Mouse (Mus musculus) heart, embryonic 12.5 days (tissue): ENCODE results near the gene Atp2b2. TPM values are rescaled to one million over a fixed set of nuclear protein-coding genes. Genes with fewer than 3 reads are reported as not detected.

ENCODE experiments used
- ATAC-seq: fragments of 200-750 bp; cut with Nextera tagmentation; 2 replicates; pipeline ENCODE4 v1.8.0; 2017; ENCODE audit warnings: moderate TSS enrichment, moderate library complexity; ENCODE audit not compliant: insufficient number of reproducible peaks, low FRiP score
- H3K27ac ChIP-seq: fragments of 300-500 bp; sonication (generic); 2 replicates; pipeline ENCODE4 v1.5.1; 2016; ENCODE audit warnings: mild to moderate bottlenecking, moderate library complexity; ENCODE audit not compliant: poor library complexity, severe bottlenecking
- H3K27me3 ChIP-seq: fragments of 300-500 bp; sonication (generic); replicated peaks from 2 replicates; pipeline ENCODE4 v1.6.1; 2016; ENCODE audit warnings: mild to moderate bottlenecking, moderate library complexity
- H3K36me3 ChIP-seq: fragments of 300-500 bp; sonication (generic); 2 replicates; pipeline ENCODE4 v1.6.1; 2016; ENCODE audit warnings: mild to moderate bottlenecking, moderate library complexity
- H3K4me1 ChIP-seq: fragments of 300-500 bp; sonication (generic); replicated peaks from 2 replicates; pipeline ENCODE4 v1.6.1; 2016; ENCODE audit warnings: mild to moderate bottlenecking
- H3K4me2 ChIP-seq: fragments of 300-500 bp; sonication (generic); 2 replicates; pipeline ENCODE4 v1.6.1; 2016; ENCODE audit warnings: mild to moderate bottlenecking, moderate library complexity
- H3K4me3 ChIP-seq: fragments of 300-500 bp; sonication (generic); 2 replicates; pipeline ENCODE4 v1.5.1; 2016; ENCODE audit warnings: mild to moderate bottlenecking
- H3K9ac ChIP-seq: fragments of 300-500 bp; sonication (generic); 2 replicates; pipeline ENCODE4 v1.6.1; 2016; ENCODE audit warnings: mild to moderate bottlenecking, moderate library complexity
- H3K9me3 ChIP-seq: fragments of 300-500 bp; sonication (generic); replicated peaks from 2 replicates; pipeline ENCODE4 v1.6.1; 2016; ENCODE audit warnings: mild to moderate bottlenecking, moderate library complexity
- WGBS: fragments of 180-500 bp; shearing (Covaris S2); methylation state at CpG from one replicate; pipeline ENCODE4 v1.1.7; 2016; 5-methylcytosine and 5-hydroxymethylcytosine counted together
- polyA plus RNA-seq: library from polyadenylated mRNA; unstranded; fragments of >200 nt; fragmentation: Nextera tagmentation; extraction: Ambion mirVana; gene quantifications from 2 replicates; pipeline ENCODE4 v1.2.1, GENCODE M21; 2016

Gene Atp2b2
- polyA plus RNA-seq, 1 experiment from 2014 or later, result 0.03 TPM

- Histone ChIP-seq H3K9ac (no peak overlapping the region), H3K36me3 (no peaks in the 10 kb centered on the region), H3K4me3 (no peak overlapping the region), H3K27ac (no peak overlapping the region), H3K4me2 (no peak overlapping the region), H3K27me3 (peaks cover 14% of the 10 kb centered on the region; the same call in 1 of the 2 replicates), H3K9me3 (no peaks in the 10 kb centered on the region), H3K4me1 (no peaks in the 10 kb centered on the region)
- WGBS, result 72% methylated on average over 8 of the region's 8 CpGs
- no peak for ATAC-seq
Observed at GRCm38 (mm10) chr6:113978673-113979072, 63.7 kb downstream of the Atp2b2 start.

- H3K9ac ChIP-seq, result no peak overlapping the region
- ATAC-seq, result no peak
- H3K27me3 ChIP-seq, result peaks cover 14% of the 10 kb centered on the region
- no peak overlapping the region for H3K27ac ChIP-seq
- H3K4me3 ChIP-seq, result no peak overlapping the region
- 67% methylated on average over 5 of the region's 5 CpGs for WGBS
- no peaks in the 10 kb centered on the region for H3K4me1 ChIP-seq
- H3K9me3 ChIP-seq, result no peaks in the 10 kb centered on the region
- no peak overlapping the region for H3K4me2 ChIP-seq
- no peaks in the 10 kb centered on the region for H3K36me3 ChIP-seq
Observed at GRCm38 (mm10) chr6:113978091-113978650, 64.2 kb downstream of the Atp2b2 start.

GRCm38 (mm10) chr6:113970900-113971299 lies 71.5 kb downstream of the Atp2b2 start:
- Histone ChIP-seq H3K4me1 (0 out of 2 replicates have a peak, but pooled peaks cover 7% of the 10 kb centered on the region), H3K9ac (no peak overlapping the region), H3K4me3 (no peak overlapping the region), H3K27me3 (peaks cover 26% of the 10 kb centered on the region), H3K27ac (no peak overlapping the region), H3K36me3 (no peaks in the 10 kb centered on the region), H3K9me3 (no peaks in the 10 kb centered on the region), H3K4me2 (no peak overlapping the region)
- 62% methylated on average over 2 of the region's 2 CpGs for WGBS
- no peak for ATAC-seq

GRCm38 (mm10) chr6:113970464-113970863 lies 71.9 kb downstream of the Atp2b2 start:
- WGBS, result 47% methylated on average over 9 of the region's 9 CpGs
- Histone ChIP-seq H3K4me2 (no peak overlapping the region), H3K27me3 (peaks cover 26% of the 10 kb centered on the region), H3K4me1 (0 out of 2 replicates have a peak, but pooled peaks cover 7% of the 10 kb centered on the region), H3K9me3 (no peaks in the 10 kb centered on the region), H3K9ac (no peak overlapping the region), H3K4me3 (no peak overlapping the region), H3K27ac (no peak overlapping the region), H3K36me3 (no peaks in the 10 kb centered on the region)
- ATAC-seq, result no peak

GRCm38 (mm10) chr6:113969751-113970150 lies 72.7 kb downstream of the Atp2b2 start:
- H3K9me3 ChIP-seq, result no peaks in the 10 kb centered on the region
- 0 out of 2 replicates have a peak, but pooled peaks cover 7% of the 10 kb centered on the region for H3K4me1 ChIP-seq
- peaks cover 26% of the 10 kb centered on the region for H3K27me3 ChIP-seq
- H3K36me3 ChIP-seq, result no peaks in the 10 kb centered on the region
- H3K9ac ChIP-seq, result no peak overlapping the region
- ATAC-seq, result no peak
- H3K4me3 ChIP-seq, result no peak overlapping the region
- no peak overlapping the region for H3K27ac ChIP-seq
- H3K4me2 ChIP-seq, result no peak overlapping the region
- WGBS, result 48% methylated on average over 3 of the region's 3 CpGs

GRCm38 (mm10) chr6:113962811-113963210 lies 79.6 kb downstream of the Atp2b2 start:
- H3K27ac ChIP-seq, result no peak overlapping the region
- H3K4me1 ChIP-seq, result no peaks in the 10 kb centered on the region
- ATAC-seq, result no peak
- H3K4me3 ChIP-seq, result no peak overlapping the region
- H3K27me3 ChIP-seq, result peaks cover 16% of the 10 kb centered on the region; the same call in 1 of the 2 replicates
- WGBS, result 10% methylated on average over 3 of the region's 3 CpGs
- no peak overlapping the region for H3K4me2 ChIP-seq
- H3K9ac ChIP-seq, result no peak overlapping the region
- H3K36me3 ChIP-seq, result no peaks in the 10 kb centered on the region
- H3K9me3 ChIP-seq, result no peaks in the 10 kb centered on the region

- Histone ChIP-seq H3K9me3 (no peaks in the 10 kb centered on the region), H3K27me3 (0 out of 2 replicates have a peak, but pooled peaks cover 8% of the 10 kb centered on the region), H3K4me3 (no peak overlapping the region), H3K4me2 (no peak overlapping the region), H3K4me1 (no peaks in the 10 kb centered on the region), H3K9ac (no peak overlapping the region), H3K27ac (no peak overlapping the region), H3K36me3 (no peaks in the 10 kb centered on the region)
- 72% methylated on average over 2 of the region's 2 CpGs for WGBS
- no peak for ATAC-seq
Observed at GRCm38 (mm10) chr6:113961658-113962057, 80.8 kb downstream of the Atp2b2 start.

GRCm38 (mm10) chr6:113959336-113959735 lies 83.1 kb downstream of the Atp2b2 start:
- Histone ChIP-seq H3K9me3 (no peaks in the 10 kb centered on the region), H3K4me2 (no peak overlapping the region), H3K4me1 (no peaks in the 10 kb centered on the region), H3K27ac (no peak overlapping the region), H3K27me3 (0 out of 2 replicates have a peak, but pooled peaks cover 12% of the 10 kb centered on the region), H3K36me3 (no peaks in the 10 kb centered on the region), H3K9ac (no peak overlapping the region), H3K4me3 (no peak overlapping the region)
- ATAC-seq, result no peak
- WGBS, result 50% methylated on average over 1 of the region's 1 CpGs

GRCm38 (mm10) chr6:113958714-113959113 lies 83.7 kb downstream of the Atp2b2 start:
- 0 out of 2 replicates have a peak, but pooled peaks cover 17% of the 10 kb centered on the region for H3K27me3 ChIP-seq
- 43% methylated on average over 2 of the region's 2 CpGs for WGBS
- no peak overlapping the region for H3K27ac ChIP-seq
- no peaks in the 10 kb centered on the region for H3K36me3 ChIP-seq
- no peak overlapping the region for H3K4me3 ChIP-seq
- H3K9ac ChIP-seq, result no peak overlapping the region
- no peak for ATAC-seq
- H3K4me1 ChIP-seq, result no peaks in the 10 kb centered on the region
- H3K9me3 ChIP-seq, result no peaks in the 10 kb centered on the region
- H3K4me2 ChIP-seq, result no peak overlapping the region

- 73% methylated on average over 5 of the region's 5 CpGs for WGBS
- 0 out of 2 replicates have a peak, but pooled peaks cover 17% of the 10 kb centered on the region for H3K27me3 ChIP-seq
- H3K9ac ChIP-seq, result no peak overlapping the region
- no peaks in the 10 kb centered on the region for H3K36me3 ChIP-seq
- no peak overlapping the region for H3K4me2 ChIP-seq
- no peak overlapping the region for H3K4me3 ChIP-seq
- no peak overlapping the region for H3K27ac ChIP-seq
- ATAC-seq, result no peak
- H3K4me1 ChIP-seq, result no peaks in the 10 kb centered on the region
- no peaks in the 10 kb centered on the region for H3K9me3 ChIP-seq
Observed at GRCm38 (mm10) chr6:113958003-113958402, 84.4 kb downstream of the Atp2b2 start.

- no peak overlapping the region for H3K27ac ChIP-seq
Observed at GRCm38 (mm10) chr6:113957232-113957940, 85.0 kb downstream of the Atp2b2 start.

More at GRCm38 (mm10) chr6:113957232-113957940, 85.0 kb downstream of the Atp2b2 start:
- H3K4me3 ChIP-seq, result no peak overlapping the region
- ATAC-seq, result no peak
- H3K4me2 ChIP-seq, result no peak overlapping the region
- 0 out of 2 replicates have a peak, but pooled peaks cover 17% of the 10 kb centered on the region for H3K27me3 ChIP-seq
- H3K4me1 ChIP-seq, result no peaks in the 10 kb centered on the region
- WGBS, result 80% methylated on average over 19 of the region's 19 CpGs
- H3K9ac ChIP-seq, result no peak overlapping the region
- H3K36me3 ChIP-seq, result no peaks in the 10 kb centered on the region
- H3K9me3 ChIP-seq, result no peaks in the 10 kb centered on the region
